Mouse (Mus musculus) common myeloid progenitor, adult 5-6 weeks (primary cell): Measurements from ENCODE around the gene Spata31d1d. TPM values are rescaled to one million over a fixed set of nuclear protein-coding genes. Genes with fewer than 3 reads are reported as not detected.
"Not testable (repeated sequence)": the region's sequence is repeated elsewhere in the genome, so short reads cannot be mapped to it uniquely, and the experiment has no call there.

Source experiments
- ATAC-seq: replicated peaks from 2 replicates; pipeline ENCODE4 v1.8.0; 2016; ENCODE audit warnings: low read depth, mild to moderate bottlenecking, moderate TSS enrichment, inconsistent platforms; ENCODE audit not compliant: poor library complexity, severe bottlenecking
- total RNA-seq: library from RNA; stranded (forward); fragments of 200-1000, 187-1606 nt; gene quantifications from 2 replicates; pipeline ENCODE4 v1.2.3, GENCODE M21; 2017

Gene Spata31d1d
- not detected in 2 replicates for total RNA-seq

DNA sequence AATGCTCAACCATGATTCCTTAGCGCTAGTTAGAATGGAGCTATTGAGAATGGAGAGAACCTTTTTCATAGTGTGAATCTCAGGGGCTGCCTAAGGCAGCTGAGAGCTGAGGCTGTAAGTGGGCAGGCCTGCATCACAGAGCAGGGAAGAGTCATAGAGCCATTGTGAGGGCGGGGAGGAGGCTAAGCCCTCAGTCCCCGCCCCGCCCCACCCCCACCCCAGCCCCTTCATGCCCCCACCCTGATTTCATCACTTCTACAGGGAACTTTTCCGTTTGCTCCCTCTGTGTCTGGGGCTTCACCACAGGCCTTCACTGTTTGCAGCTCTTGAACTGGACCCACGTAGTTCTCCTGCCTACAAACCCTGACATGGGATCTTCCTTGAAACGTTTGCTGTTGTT lies at the start of gene Spata31d1d:
Spata31d1d (minus strand) TSS at position 101 of the 400 bp plus-strand sequence.
- no peak for ATAC-seq

DNA sequence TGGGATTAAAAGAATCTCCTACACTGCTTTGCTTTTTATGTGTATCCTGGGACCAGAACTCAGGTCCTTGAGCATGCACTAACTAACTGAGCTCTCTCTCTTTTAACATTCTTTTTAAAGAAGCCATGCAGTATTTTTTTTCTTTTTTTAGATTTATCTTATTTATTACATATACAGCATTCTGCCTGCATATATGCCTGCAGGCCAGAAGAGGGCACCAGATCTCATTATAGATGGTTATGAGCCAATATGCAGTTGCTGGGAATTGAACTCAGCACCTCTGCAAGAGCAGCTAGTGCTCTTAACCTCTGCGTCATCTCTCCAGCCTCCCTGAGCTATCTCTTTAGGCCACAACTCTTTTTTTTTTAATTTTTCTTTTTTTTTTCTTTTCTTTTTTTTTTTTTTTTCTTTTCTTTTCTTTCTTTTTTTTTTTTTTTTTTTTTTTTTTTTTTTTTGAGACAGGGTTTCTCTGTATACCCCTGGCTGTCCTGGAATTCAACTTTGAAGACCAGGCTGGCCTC lies 48.3 kb upstream of the Spata31d1d start:
- not testable (repeated sequence) for ATAC-seq

DNA sequence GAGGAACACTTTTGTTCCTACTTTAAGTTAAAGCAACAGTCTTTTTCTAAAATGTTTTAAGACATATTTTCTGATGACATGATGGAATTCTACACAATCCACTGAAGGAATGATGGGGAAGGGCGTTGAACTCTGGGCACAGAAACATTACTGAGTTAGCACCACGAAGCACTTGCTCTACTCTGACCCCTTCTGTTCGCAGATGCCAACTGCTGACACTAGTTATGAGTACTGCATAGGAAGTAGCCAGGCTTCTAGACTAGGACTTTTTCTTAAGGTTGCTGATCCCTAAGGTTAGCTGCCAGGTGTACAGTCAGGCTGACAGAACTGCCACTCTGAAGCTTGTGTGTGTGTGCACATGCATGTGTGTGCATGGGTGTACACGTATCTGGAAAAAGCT lies 47.7 kb upstream of the Spata31d1d start:
- 0 out of 2 replicates have a peak, but pooled peaks have one; percentile 46 for ATAC-seq

GRCm38 (mm10) chr13:59775168-59775567 lies 43.6 kb upstream of the Spata31d1d start:
- no peak for ATAC-seq

- ATAC-seq = peak; percentile 45
These were observed 39.7 kb upstream of the Spata31d1d start for GRCm38 (mm10) chr13:59771257-59771656.

DNA sequence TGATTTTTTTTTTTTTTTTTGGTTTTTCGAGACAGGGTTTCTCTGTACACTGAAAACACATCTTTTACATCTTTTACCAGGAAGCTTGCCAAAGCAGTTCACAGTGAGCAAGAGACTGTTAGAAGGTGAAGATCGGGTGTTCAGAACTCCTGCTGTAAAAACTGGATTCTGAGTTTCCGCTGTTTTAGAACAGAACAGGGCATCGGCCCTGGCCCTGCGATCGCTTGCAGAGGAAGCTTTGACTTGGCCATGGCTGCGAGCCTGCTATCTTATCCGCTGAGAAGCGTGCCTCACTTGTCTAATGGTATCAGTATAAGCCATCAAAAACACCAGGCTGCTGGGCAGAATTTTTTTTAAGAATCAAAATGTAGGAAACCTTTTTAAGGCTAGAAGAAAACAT lies 39.3 kb upstream of the Spata31d1d start:
- no peak for ATAC-seq

- ATAC-seq = peak; percentile 70
These were observed 38.6 kb upstream of the Spata31d1d start for GRCm38 (mm10) chr13:59770164-59770562.

DNA sequence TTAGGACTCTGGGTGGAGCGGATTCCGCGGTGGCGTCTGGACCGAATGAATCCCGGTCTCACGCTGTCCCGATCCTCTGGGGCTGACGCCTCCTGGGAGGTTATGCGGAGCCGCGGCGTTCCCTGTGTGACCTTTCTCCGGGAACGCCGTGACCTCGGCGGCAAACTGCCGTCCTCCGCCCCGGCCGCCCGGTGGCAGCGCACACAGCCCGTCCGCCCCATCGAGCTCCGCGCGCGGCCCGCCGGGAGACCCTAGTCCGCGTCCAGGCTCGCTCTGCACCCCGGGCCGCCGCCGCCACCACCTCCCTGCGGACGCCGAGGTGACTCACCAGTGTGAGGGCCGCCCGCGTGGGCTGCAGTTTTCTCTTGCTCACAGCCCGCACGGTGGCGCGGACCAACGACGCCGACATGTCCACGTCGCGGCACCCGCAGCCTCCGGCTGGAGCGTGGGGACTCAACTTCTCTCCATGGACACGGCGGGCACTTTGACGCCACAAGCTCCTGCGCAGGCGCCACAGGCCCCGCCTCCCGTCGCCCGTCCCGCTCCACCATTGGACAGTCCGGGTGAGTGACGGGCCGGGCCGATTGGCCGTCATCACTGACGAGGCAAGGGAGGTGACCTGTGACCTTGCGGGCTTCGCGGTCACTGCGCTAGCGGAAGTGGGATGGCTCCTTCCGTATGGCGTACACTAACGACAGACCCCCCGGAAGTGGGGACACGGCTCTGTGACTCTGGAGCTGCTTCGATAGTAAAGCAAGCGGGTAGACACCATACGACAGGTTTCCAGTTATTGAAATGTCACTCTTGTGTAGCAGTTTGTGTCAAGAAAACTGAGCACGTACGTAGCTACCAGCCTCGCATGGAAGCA lies 38.0 kb upstream of the Spata31d1d start, which contains the start of gene Isca1:
Isca1 (minus strand) TSS at position 515 of the 868 bp plus-strand sequence.
- peak; percentile 82 for ATAC-seq

GRCm38 (mm10) chr13:59768531-59768930 lies 37.0 kb upstream of the Spata31d1d start:
- no peak for ATAC-seq

- no peak for ATAC-seq
These were observed 35.4 kb upstream of the Spata31d1d start for GRCm38 (mm10) chr13:59766786-59767515.

GRCm38 (mm10) chr13:59762791-59763190 lies 31.2 kb upstream of the Spata31d1d start:
- no peak; the same call in 1 of the 2 replicates for ATAC-seq

- no peak for ATAC-seq
These were observed 25.4 kb upstream of the Spata31d1d start for GRCm38 (mm10) chr13:59756906-59757305.

- no peak for ATAC-seq
These were observed 18.8 kb upstream of the Spata31d1d start for GRCm38 (mm10) chr13:59750310-59750709.

- ATAC-seq = no peak
These were observed 15.2 kb upstream of the Spata31d1d start, which contains the start of gene 1700014D04Rik for GRCm38 (mm10) chr13:59746711-59747110. TSS of gene 1700014D04Rik (minus strand) at chr13:59746752.

- no peak for ATAC-seq
These were observed 14.6 kb upstream of the Spata31d1d start for GRCm38 (mm10) chr13:59746164-59746563.

DNA sequence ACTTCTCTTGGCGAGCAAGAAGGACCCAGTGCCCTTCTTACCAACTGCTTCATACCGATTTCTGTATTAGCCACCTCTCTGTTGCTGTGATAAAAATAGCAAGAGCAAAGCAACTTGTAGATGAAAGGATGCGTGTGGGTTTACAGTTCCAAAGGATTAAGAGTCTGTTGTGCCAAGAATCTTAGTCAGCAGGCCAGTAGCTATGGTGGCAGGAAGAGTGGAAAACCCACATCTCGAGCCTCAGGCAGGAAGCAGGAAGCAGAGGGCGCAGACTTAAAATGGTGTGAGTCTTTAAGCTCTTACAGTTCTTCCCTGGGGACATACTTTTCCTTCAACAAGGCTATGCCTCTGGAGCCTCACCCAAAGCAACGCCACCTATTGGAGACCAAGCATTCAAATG lies 13.9 kb upstream of the Spata31d1d start:
- ATAC-seq = peak; percentile 9; the same call in 1 of the 2 replicates

DNA sequence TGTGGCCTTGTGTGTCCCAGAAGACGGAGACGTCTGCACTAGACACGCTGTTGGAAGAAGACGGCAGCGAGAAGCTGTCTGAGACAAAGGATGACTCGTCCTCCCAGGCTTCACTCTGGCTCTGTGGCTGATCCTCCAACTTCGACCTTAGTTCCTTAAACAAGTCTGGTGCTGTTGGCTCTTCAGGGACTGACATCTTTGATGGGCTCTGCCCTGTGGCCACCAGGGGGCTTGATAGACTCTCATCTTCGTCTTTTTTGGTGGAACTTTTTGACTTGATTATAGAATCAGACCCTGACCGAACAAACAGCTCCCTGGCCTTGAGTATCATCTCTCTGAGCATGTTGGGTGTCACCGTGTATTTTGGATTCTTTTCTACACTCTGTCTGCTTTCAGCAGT lies 10.1 kb upstream of the Spata31d1d start:
- peak; percentile 86 for ATAC-seq

- ATAC-seq = no peak
These were observed 9.5 kb upstream of the Spata31d1d start for GRCm38 (mm10) chr13:59741096-59741495.

DNA sequence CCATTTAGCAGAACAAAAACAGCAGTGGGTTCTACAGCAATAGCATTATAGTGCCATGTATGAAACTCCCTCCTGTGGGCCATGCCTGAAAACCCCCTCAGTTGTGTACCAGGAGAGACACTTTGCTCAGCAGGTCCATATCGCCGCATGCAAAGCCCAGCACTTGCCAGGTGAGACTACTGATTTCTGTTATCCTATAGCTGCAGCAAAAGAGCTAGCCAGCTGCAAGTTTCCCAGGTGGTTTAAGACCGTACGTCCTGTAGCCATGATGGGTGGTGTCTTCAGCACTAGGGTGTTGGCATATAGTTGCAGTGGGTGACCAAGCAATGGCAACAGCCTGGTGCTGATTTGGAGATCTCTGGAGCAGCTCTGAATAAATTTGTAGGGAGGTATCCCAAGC lies 7.8 kb upstream of the Spata31d1d start:
- ATAC-seq = no peak

DNA sequence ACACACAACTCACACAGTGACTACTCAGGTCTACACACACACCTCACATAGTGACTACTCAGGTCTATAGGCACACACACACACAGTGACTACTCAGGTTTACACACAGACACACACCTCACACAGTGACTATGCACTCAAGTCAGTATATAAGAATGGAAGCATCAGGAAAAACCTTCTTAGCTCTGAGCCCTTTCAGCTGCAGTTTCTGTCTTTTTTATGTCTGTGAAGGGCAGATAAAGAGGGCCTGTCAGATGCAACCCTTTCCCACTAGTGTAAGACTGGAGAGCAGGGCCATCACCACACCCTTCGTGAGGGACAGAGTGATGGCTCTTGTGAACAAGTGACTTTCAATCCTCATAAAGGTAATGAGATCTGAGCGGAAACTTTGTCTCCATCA lies 6.9 kb upstream of the Spata31d1d start:
- ATAC-seq = no peak

DNA sequence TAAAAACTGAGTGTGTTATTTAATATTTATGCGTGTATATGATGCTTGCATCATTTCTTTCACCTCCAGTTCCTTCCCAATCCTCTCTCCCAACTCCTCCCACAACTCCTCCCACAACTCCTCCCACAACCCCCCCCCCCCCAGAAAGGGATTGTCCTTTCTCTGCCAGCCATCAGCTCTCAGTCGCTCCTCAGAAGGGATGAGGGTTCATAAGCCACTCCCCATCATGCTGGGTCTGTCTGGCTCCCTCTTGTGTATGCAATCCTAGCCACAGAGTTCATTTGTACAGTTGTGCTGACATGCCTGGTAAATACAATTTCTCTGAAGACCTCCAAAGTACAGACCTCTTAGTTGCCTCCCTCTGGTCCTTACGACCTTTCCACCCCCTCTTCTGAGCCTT lies 3.6 kb upstream of the Spata31d1d start:
- ATAC-seq = peak; percentile 88
